Mouse (Mus musculus) adrenal gland, postnatal 14 days (tissue): ENCODE measurements at regions not wholly inside any gene's neighbourhood (a gene's known extent, or its start where the extent isn't known, plus 50 kb on each side); places are given as distances from the start of the nearest gene placed in this dataset.

Experiments
- DNase-seq: peaks from one replicate; pipeline ENCODE4 v3.0.0; 2021; ENCODE audit warnings: mixed read lengths

DNA sequence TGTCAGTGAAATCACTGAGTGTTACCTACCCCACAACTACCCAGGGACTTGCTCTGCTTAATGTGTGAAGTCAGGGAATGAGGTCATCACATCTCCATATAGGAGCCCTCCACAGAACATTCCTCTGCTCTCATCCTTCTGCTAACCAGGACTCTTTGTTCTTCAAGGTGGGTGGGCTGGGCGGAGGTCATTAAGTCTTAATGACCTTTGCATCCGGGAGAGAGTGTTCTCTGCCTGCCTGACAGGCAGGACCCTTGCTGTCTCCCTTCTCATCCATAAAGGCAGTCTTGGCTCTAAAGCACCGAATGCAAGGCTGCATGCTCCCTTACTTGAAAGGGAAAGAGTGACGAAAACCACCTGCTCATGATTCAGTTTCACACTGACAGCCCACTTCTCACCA lies 1051.4 kb downstream of the Slc22a22 start:
- DNase-seq = no peak

- DNase-seq = no peak
Observed at GRCm38 (mm10) chr15:56420681-56421080, 1056.7 kb downstream of the Slc22a22 start.

DNA sequence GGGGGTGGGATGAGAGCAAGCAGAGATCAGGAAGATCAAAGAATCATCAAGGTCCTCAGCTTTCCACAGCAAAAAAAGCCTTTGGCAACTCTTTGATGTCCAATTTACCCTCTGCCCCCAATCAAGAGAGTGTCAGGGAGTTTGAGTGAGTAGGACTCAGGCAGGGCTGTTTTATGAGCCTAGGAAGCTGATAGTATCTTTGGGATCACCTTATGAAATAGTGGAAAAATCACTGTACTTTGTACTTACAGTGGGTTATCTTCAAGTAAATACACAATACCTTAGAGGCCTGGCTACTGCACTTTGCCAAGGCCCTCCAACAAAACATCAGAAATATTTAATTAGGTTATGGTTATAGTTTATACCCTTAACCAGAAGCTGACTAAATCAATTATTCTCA lies 1085.4 kb downstream of the Slc22a22 start:
- DNase-seq = no peak

GRCm38 (mm10) chr15:56378511-56378910 lies 1098.9 kb downstream of the Slc22a22 start:
- no peak for DNase-seq

DNA sequence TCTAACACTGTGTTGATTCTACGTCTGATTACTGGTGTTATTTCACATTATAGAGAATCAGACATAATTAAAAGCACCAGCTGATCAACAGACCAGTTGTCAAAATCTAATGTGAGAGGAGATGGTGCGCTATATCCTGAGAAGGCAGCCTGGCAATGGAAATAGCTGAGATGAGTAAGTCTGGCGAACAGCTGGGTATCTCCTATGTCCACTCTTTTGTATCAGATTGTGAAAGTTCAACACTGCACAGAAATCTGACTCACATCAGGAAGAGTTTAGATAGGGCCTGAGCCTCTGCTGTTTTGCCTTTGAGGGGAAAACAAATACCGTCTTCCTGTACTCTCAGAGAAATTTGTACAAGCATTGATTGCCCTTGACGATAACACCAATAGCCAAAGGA lies 1126.5 kb downstream of the Slc22a22 start:
- no peak for DNase-seq

DNA sequence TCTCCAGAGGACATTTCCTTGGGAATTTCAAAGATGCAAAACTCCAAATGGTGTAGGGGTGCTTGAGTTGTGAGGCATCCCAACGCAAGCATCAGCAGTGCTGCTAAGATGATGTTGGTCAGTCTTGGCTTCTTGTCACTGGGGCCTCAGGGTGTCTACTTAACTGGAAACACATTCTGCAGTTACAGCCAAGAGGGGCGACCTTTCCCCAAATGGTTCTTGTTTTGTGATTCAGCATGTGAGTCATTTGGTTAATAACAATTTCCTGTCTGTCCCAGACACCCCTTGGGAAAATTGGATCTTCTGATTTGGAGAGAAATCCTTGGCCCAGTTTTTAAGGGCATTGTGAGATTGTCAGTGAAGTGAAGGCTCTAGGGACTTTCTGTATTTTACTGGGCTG lies 1131.3 kb downstream of the Slc22a22 start:
- DNase-seq = no peak

DNA sequence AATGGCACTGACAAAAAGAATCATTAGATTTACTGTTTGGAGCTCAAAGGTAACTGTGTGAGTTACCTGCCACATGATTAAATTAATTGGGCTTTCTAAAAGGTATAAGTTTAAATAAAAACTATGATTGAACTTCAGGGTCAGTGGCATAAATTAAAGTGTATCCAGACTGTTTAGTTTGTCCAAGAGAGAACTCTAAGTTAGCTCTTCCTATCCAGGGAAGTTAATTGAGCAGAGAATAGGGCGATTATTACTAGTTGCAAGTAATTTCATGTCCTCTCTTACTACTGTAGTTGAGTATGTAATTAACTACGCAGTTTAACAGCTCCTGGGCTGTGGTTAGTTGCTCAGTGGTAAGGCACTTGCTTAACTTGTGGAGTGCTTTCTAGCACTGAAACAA lies 1132.5 kb downstream of the Slc22a22 start:
- no peak for DNase-seq

DNA sequence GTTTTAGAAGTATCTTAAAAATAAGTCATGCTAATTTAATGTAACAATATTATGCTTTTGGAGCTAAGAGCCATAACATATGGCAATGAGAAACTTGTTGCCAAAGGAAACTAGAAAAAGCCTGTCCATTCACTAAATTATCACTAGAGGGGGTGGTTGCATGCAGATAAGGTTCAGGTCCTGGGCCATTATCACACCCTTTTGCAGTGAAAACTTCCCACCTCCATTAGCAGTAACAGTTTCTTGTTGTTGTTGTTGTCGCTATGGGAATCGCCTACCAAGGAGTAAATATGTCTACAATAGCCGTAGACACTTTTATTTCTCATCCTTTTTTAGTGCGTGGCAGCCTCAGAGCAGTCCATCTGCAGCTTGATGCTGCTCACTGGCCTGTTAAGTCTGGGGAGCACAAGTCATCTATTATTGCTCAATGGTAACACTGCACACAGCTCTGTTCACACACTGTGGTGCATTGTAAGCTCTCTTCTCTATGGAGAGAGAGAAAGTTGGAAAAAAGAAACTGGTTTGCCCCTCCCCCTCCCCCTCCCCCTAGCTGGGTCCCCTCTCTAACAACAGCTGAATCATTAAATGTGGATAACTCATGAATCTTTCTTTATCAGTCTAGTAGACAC lies 1133.0 kb downstream of the Slc22a22 start:
- no peak for DNase-seq

DNA sequence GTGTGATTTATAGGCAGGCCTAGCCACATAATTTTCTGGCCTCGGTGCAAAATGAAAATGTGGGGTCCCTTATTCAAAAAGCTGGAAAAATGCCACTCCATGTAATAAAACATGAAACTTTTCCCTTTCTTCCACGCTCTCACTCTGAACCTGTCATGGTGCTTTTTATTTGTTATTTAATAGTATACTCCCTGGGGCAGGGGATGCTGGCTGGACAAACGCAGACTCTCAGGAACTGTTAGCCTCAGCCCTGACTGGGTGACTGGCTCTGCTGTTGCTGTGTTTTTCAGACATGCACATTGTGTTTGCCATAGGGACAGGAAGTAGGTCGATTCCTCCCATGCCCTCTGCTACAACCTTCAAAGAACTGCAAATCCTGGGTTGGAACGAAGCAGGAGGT lies 1139.5 kb downstream of the Slc22a22 start:
- DNase-seq = no peak

DNA sequence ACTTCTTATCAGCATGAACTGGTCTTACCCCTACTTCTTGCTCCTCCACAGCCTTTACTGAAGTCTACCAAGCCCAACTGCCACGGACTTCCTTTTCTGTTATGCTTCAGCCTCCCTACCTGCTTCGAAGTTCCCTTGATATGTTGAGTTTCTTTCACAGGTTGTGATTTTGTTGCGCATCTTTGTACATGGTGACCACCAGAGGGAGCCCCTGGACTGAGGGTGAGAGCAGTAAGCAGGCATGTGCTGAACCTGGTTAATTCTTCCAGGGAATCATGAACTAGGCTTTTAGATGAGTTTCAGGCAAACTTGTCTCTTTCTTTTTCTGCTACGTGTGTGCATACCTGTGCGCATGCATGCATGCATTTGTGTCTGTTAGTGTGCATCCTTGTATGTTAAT lies 1141.0 kb downstream of the Slc22a22 start:
- peak; percentile 83 for DNase-seq

- DNase-seq = no peak
Observed at GRCm38 (mm10) chr15:56335011-56335410, 1142.4 kb downstream of the Slc22a22 start.

DNA sequence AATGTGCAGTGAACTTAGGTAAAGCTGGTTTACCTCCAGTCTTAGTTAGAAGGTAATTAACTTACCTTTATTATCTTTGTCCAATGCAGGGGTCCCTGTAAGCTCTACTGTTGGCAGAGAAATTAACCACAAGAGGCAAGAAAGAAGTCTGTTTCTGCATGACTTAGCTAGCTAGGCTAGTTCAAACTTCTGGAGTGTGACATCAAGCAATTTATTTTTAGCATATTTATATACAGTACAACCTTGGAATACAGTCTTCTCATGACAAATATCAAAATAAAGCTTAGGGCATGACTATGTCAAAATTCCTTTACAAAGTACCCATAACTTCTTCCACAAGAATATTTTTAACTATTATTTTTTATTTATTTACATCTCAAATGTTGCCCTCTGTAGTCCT lies 1156.9 kb downstream of the Slc22a22 start:
- no peak for DNase-seq

GRCm38 (mm10) chr15:56294910-56295438 lies 1182.5 kb downstream of the Slc22a22 start:
- DNase-seq = no peak

- peak; percentile 82 for DNase-seq
Observed at GRCm38 (mm10) chr15:56278622-56279301, 1198.7 kb downstream of the Slc22a22 start.

- no peak for DNase-seq
Observed at GRCm38 (mm10) chr15:56278006-56278405, 1199.4 kb downstream of the Slc22a22 start.

- no peak for DNase-seq
Observed at GRCm38 (mm10) chr15:56248731-56249130, 1228.7 kb downstream of the Slc22a22 start.

- DNase-seq = no peak
Observed at GRCm38 (mm10) chr15:56244004-56244735, 1233.3 kb downstream of the Slc22a22 start.

DNA sequence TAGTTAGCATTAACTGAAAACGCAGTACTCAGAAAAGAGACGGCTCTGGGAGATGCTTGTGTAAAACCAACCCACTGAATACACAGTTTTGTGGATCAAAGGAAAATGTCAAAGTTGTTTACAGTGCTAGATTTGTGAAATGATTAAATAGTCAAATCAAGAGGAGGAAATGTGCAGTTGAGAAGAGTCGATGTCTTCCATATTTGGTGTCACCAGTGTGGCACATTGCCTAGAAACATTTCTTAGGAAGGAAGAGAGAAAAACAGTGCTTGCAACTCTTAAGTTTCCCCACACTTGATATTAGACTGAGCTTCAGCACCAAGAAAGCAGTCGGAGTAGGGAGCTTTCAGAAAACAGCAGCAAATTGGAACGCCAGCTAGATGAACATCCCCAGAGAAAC lies 1274.9 kb downstream of the Slc22a22 start:
- no peak for DNase-seq

- DNase-seq = no peak
Observed at GRCm38 (mm10) chr15:56199336-56199735, 1278.1 kb downstream of the Slc22a22 start.

- no peak for DNase-seq
Observed at GRCm38 (mm10) chr15:56197425-56198201, 1279.8 kb downstream of the Slc22a22 start.

- no peak for DNase-seq
Observed at GRCm38 (mm10) chr15:56166236-56166635, 1311.2 kb downstream of the Slc22a22 start.

- DNase-seq = no peak
Observed at GRCm38 (mm10) chr15:56158726-56159125, 1318.7 kb downstream of the Slc22a22 start.
